Mouse (Mus musculus): ENCODE measurements at regions not wholly inside any gene's neighbourhood (a gene's known extent, or its start where the extent isn't known, plus 50 kb on each side); places are given as distances from the start of the nearest gene placed in this dataset.
A peak's percentile ranks its signal among the peaks of the same experiment; 100 is the strongest.

DNA sequence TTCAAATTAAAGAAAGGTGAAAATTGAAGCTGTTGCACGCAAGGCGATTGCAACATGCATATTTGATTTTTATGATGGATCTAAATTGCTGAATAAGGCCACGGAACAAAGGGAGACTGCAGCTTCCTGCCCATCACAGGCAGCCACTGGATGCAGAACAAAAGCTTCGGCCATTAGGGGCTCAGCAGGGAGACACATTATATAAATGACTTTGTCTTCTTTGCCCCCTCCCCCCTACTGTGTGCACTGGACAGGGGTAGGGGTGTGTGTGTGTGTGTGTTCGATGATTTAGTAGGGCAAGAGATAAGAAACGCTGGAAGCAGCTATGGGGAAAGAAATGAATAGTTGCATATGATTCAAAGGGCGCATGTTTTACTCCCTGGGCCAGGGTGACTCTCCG lies 481.2 kb upstream of the Pmfbp1 start:
- H3K27me3 ChIP-seq (ENCODE audit: control insufficient read depth, insufficient read depth, low read length): no peaks in the 10 kb centered on the region
- H3K27ac ChIP-seq (replicated peaks; ENCODE audit: low read depth, low read length): peak overlapping the region; percentile 72
- H3K9ac ChIP-seq (replicated peaks; ENCODE audit: low read length): peak overlapping the region; percentile 18; the same call in 1 of the 2 replicates
- DNase-seq (peak; percentile 62), ATAC-seq (ENCODE audit: low FRiP score, low TSS enrichment) (no peak)
- WGBS: 13% methylated on average over 8 of the region's 8 CpGs
- H3K4me1 ChIP-seq (ENCODE audit: control insufficient read depth, insufficient read depth, low read length): peaks cover 5% of the 10 kb centered on the region; the same call in 1 of the 2 replicates
- H3K4me2 ChIP-seq (ENCODE audit: low read length): no peak overlapping the region
- H3K36me3 ChIP-seq (ENCODE audit: control insufficient read depth, insufficient read depth, low read length): no peaks in the 10 kb centered on the region
- no peaks in the 10 kb centered on the region for H3K9me3 ChIP-seq (ENCODE audit: control insufficient read depth, low read length)
- H3K4me3 ChIP-seq (replicated peaks; ENCODE audit: low read depth, low read length): no peak overlapping the region

DNA sequence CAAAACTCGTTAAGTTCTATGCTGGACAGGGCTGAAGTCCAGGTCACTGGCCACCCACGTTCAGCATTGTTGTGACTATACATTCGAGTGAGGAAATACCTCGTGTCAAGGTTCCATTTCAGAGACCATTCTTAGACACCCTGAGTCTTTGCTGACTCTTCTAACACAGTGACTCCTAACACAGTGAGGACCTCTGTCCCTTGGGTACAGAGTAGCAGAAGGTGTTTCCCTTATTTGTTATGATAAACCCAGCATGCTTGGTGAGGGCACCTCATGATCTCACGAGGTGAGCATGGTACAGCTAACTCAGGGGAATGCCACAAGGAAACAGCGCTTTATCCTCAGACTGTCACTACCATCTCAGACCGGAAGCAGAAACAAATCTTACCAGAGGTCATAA lies 480.2 kb upstream of the Pmfbp1 start:
- Histone ChIP-seq H3K27ac (replicated peaks; ENCODE audit: low read depth, low read length) (no peak overlapping the region), H3K4me1 (ENCODE audit: control insufficient read depth, insufficient read depth, low read length) (peaks cover 5% of the 10 kb centered on the region; the same call in 1 of the 2 replicates), H3K36me3 (ENCODE audit: control insufficient read depth, insufficient read depth, low read length) (no peaks in the 10 kb centered on the region), H3K4me2 (ENCODE audit: low read length) (no peak overlapping the region), H3K9me3 (ENCODE audit: control insufficient read depth, low read length) (no peaks in the 10 kb centered on the region), H3K9ac (replicated peaks; ENCODE audit: low read length) (no peak overlapping the region), H3K4me3 (replicated peaks; ENCODE audit: low read depth, low read length) (no peak overlapping the region), H3K27me3 (ENCODE audit: control insufficient read depth, insufficient read depth, low read length) (no peaks in the 10 kb centered on the region)
- WGBS: 67% methylated on average over 7 of the region's 7 CpGs
- DNase-seq: no peak
- no peak for ATAC-seq (ENCODE audit: low FRiP score, low TSS enrichment)

DNA sequence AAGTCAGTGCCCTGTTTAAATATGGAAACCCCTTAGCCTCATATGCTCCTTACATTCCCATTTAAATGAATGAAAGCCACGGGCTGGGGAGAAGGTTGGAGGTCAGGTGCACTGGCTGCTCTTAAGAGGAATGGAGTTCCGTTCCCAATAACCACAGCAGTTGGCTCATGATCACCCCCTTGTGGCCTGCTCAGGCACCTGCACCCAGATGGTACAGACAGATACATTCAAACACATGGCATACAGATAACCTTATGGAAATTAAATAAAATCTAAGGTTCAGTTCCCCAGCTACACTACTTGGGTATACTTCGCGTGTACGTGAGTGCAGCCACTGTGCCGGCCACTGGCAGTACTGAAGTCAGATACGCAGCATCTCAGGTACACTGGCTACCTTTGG lies 479.1 kb upstream of the Pmfbp1 start:
- Histone ChIP-seq H3K36me3 (ENCODE audit: control insufficient read depth, insufficient read depth, low read length) (no peaks in the 10 kb centered on the region), H3K4me3 (replicated peaks; ENCODE audit: low read depth, low read length) (no peak overlapping the region), H3K27me3 (ENCODE audit: control insufficient read depth, insufficient read depth, low read length) (no peaks in the 10 kb centered on the region), H3K9ac (replicated peaks; ENCODE audit: low read length) (no peak overlapping the region), H3K4me1 (ENCODE audit: control insufficient read depth, insufficient read depth, low read length) (peaks cover 5% of the 10 kb centered on the region; the same call in 1 of the 2 replicates), H3K9me3 (ENCODE audit: control insufficient read depth, low read length) (no peaks in the 10 kb centered on the region), H3K4me2 (ENCODE audit: low read length) (no peak overlapping the region), H3K27ac (replicated peaks; ENCODE audit: low read depth, low read length) (no peak overlapping the region)
- ATAC-seq (ENCODE audit: low FRiP score, low TSS enrichment) (no peak), DNase-seq (peak; percentile 49)
- 75% methylated on average over 7 of the region's 7 CpGs for WGBS

DNA sequence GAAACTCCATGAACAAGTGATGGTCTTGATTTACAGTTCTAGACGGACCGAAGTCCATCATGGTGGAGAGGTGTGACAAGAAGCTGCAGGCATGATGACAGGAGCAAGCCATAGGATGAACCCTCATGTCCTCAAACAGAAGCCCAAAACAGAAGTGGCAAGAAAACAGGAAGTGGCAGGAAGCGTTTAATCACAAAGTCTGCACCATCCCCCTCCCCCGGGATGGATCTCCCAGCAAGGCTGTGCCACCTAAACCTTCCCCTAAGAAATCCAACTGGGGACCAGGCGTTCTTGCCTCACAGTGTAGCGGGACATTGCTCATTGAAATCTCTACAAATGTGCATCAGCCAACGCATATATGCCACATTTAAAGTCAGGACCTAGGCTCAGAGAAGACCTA lies 474.3 kb upstream of the Pmfbp1 start:
- Histone ChIP-seq H3K4me1 (ENCODE audit: control insufficient read depth, insufficient read depth, low read length) (no peaks in the 10 kb centered on the region), H3K4me2 (ENCODE audit: low read length) (no peak overlapping the region), H3K9me3 (ENCODE audit: control insufficient read depth, low read length) (no peaks in the 10 kb centered on the region), H3K27ac (replicated peaks; ENCODE audit: low read depth, low read length) (no peak overlapping the region), H3K4me3 (replicated peaks; ENCODE audit: low read depth, low read length) (no peak overlapping the region), H3K27me3 (ENCODE audit: control insufficient read depth, insufficient read depth, low read length) (no peaks in the 10 kb centered on the region), H3K36me3 (ENCODE audit: control insufficient read depth, insufficient read depth, low read length) (no peaks in the 10 kb centered on the region), H3K9ac (replicated peaks; ENCODE audit: low read length) (no peak overlapping the region)
- WGBS: 89% methylated on average over 7 of the region's 7 CpGs
- ATAC-seq (ENCODE audit: low FRiP score, low TSS enrichment) (no peak), DNase-seq (no peak)

- Histone ChIP-seq H3K4me3 (replicated peaks; ENCODE audit: low read depth, low read length) (no peak overlapping the region), H3K9me3 (ENCODE audit: control insufficient read depth, low read length) (no peaks in the 10 kb centered on the region), H3K27me3 (ENCODE audit: control insufficient read depth, insufficient read depth, low read length) (no peaks in the 10 kb centered on the region), H3K4me1 (ENCODE audit: control insufficient read depth, insufficient read depth, low read length) (no peaks in the 10 kb centered on the region), H3K27ac (replicated peaks; ENCODE audit: low read depth, low read length) (no peak overlapping the region), H3K36me3 (ENCODE audit: control insufficient read depth, insufficient read depth, low read length) (no peaks in the 10 kb centered on the region), H3K9ac (replicated peaks; ENCODE audit: low read length) (no peak overlapping the region), H3K4me2 (ENCODE audit: low read length) (no peak overlapping the region)
- WGBS: 82% methylated on average over 4 of the region's 4 CpGs
- no peak for ATAC-seq (ENCODE audit: low FRiP score, low TSS enrichment)
- no peak for DNase-seq
Observed at GRCm38 (mm10) chr8:109020102-109020501, 473.7 kb upstream of the Pmfbp1 start.

DNA sequence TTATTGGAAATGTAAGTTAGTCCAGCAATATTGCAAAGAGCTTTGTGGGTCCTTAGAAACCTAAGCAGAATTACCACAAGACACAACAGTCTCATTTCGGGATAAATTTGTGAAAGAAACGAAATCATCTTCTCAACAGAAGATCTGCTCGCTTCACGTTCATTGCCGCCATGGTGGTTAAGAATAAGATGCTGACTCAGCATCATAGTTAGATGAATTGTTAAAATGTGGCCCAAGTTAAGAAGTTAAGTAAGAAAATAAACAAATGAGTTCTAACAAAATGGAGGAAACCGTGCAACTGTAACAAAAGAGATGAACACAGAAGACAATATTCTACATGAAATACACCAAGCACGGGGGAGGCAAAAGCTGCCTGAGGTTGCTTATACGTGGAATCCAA lies 465.9 kb upstream of the Pmfbp1 start:
- Histone ChIP-seq H3K4me1 (ENCODE audit: control insufficient read depth, insufficient read depth, low read length) (no peaks in the 10 kb centered on the region), H3K4me2 (ENCODE audit: low read length) (no peak overlapping the region), H3K27me3 (ENCODE audit: control insufficient read depth, insufficient read depth, low read length) (no peaks in the 10 kb centered on the region), H3K9me3 (ENCODE audit: control insufficient read depth, low read length) (no peaks in the 10 kb centered on the region), H3K4me3 (replicated peaks; ENCODE audit: low read depth, low read length) (no peak overlapping the region), H3K27ac (replicated peaks; ENCODE audit: low read depth, low read length) (no peak overlapping the region), H3K36me3 (ENCODE audit: control insufficient read depth, insufficient read depth, low read length) (no peaks in the 10 kb centered on the region), H3K9ac (replicated peaks; ENCODE audit: low read length) (no peak overlapping the region)
- ATAC-seq (ENCODE audit: low FRiP score, low TSS enrichment) (no peak), DNase-seq (no peak)
- 93% methylated on average over 8 of the region's 8 CpGs for WGBS

DNA sequence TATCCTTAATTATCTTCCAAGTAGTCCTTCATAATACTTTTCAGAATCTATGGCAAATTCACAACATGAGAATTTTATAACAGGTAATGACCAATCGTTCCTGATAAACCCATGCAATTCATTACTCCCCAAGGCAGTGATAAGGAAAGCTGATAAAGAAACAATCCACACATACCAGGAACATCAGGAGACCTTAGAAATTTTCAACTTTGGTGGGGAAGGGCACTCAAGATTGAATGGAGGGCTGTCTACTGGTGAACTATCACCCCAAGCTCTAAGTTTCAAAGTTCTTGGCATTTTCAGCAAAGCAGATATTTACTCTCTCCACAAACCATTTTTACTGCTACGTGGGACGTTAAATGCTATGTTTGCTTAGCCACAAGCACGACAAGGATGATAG lies 440.2 kb upstream of the Pmfbp1 start:
- WGBS: 91% methylated on average over 4 of the region's 4 CpGs
- Histone ChIP-seq H3K9ac (replicated peaks; ENCODE audit: low read length) (no peak overlapping the region), H3K27ac (replicated peaks; ENCODE audit: low read depth, low read length) (no peak overlapping the region), H3K4me1 (ENCODE audit: control insufficient read depth, insufficient read depth, low read length) (no peaks in the 10 kb centered on the region), H3K27me3 (ENCODE audit: control insufficient read depth, insufficient read depth, low read length) (no peaks in the 10 kb centered on the region), H3K36me3 (ENCODE audit: control insufficient read depth, insufficient read depth, low read length) (no peaks in the 10 kb centered on the region), H3K4me2 (ENCODE audit: low read length) (no peak overlapping the region), H3K4me3 (replicated peaks; ENCODE audit: low read depth, low read length) (no peak overlapping the region), H3K9me3 (ENCODE audit: control insufficient read depth, low read length) (no peaks in the 10 kb centered on the region; the same call in 1 of the 2 replicates)
- ATAC-seq (ENCODE audit: low FRiP score, low TSS enrichment) (no peak), DNase-seq (no peak)

GRCm38 (mm10) chr8:109059152-109059551 lies 434.7 kb upstream of the Pmfbp1 start:
- Histone ChIP-seq H3K27me3 (ENCODE audit: control insufficient read depth, insufficient read depth, low read length) (no peaks in the 10 kb centered on the region), H3K4me2 (ENCODE audit: low read length) (no peak overlapping the region), H3K27ac (replicated peaks; ENCODE audit: low read depth, low read length) (no peak overlapping the region), H3K9me3 (ENCODE audit: control insufficient read depth, low read length) (no peaks in the 10 kb centered on the region), H3K9ac (replicated peaks; ENCODE audit: low read length) (no peak overlapping the region), H3K4me1 (ENCODE audit: control insufficient read depth, insufficient read depth, low read length) (no peaks in the 10 kb centered on the region), H3K4me3 (replicated peaks; ENCODE audit: low read depth, low read length) (0 out of 2 replicates have a peak overlapping the region, but pooled peaks have one; percentile 14), H3K36me3 (ENCODE audit: control insufficient read depth, insufficient read depth, low read length) (no peaks in the 10 kb centered on the region)
- 72% methylated on average over 5 of the region's 5 CpGs for WGBS
- DNase-seq (peak; percentile 67), ATAC-seq (ENCODE audit: low FRiP score, low TSS enrichment) (no peak)

- no peak for ATAC-seq (ENCODE audit: low FRiP score, low TSS enrichment)
- H3K4me3 ChIP-seq (replicated peaks; ENCODE audit: low read depth, low read length): no peak overlapping the region
Observed at GRCm38 (mm10) chr8:109062376-109062775, 431.5 kb upstream of the Pmfbp1 start.

More at GRCm38 (mm10) chr8:109062376-109062775, 431.5 kb upstream of the Pmfbp1 start:
- Histone ChIP-seq H3K9me3 (ENCODE audit: control insufficient read depth, low read length) (no peaks in the 10 kb centered on the region), H3K4me1 (ENCODE audit: control insufficient read depth, insufficient read depth, low read length) (no peaks in the 10 kb centered on the region), H3K9ac (replicated peaks; ENCODE audit: low read length) (no peak overlapping the region), H3K27me3 (ENCODE audit: control insufficient read depth, insufficient read depth, low read length) (no peaks in the 10 kb centered on the region), H3K27ac (replicated peaks; ENCODE audit: low read depth, low read length) (no peak overlapping the region), H3K36me3 (ENCODE audit: control insufficient read depth, insufficient read depth, low read length) (no peaks in the 10 kb centered on the region), H3K4me2 (ENCODE audit: low read length) (no peak overlapping the region)
- no peak for DNase-seq
